ENCODE assay signal across 24 mouse cellular contexts in genomic region chr11:51759251-51759650, GRCm38 (mm10). TPM values are rescaled to one million over a fixed set of nuclear protein-coding genes. Genes with fewer than 3 reads are reported as not detected.
DNase-seq lines count a peak whose midpoint lies in the region; ATAC-seq and TF ChIP-seq lines count a peak whose summit lies in the region.
"Had no signal": no experiment of that assay in that cellular context is flagged by ENCODE, and none has a peak within 500 bp of the region (broad histone marks: within the 10 kb centered on the region; RNA-seq: fewer than 3 reads in every experiment).

No protein-coding gene starts in this region.

- WGBS in liver, postnatal 0 days (ENCODE audit: insufficient replicate concordance) = 69% methylated on average over 2 of the region's 2 CpGs
- WGBS in liver, embryonic 11.5 days = 82% methylated on average over 2 of the region's 2 CpGs
- WGBS in lung, postnatal 0 days = 63% methylated on average over 2 of the region's 2 CpGs

- TF ChIP-seq CTCF in liver, postnatal 0 days (IDR thresholded peaks at IDR 0.05; ENCODE audit: low read depth) = no peak
- TF ChIP-seq CTCF in lung, postnatal 0 days (IDR thresholded peaks at IDR 0.05) = no peak

- H3K4me2 ChIP-seq in liver, postnatal 0 days (ENCODE audit: low read depth, low read length) = no peak overlapping the region
- H3K4me2 ChIP-seq in liver, embryonic 11.5 days = no peak overlapping the region
- no peak overlapping the region for H3K4me2 ChIP-seq in lung, postnatal 0 days (replicated peaks; ENCODE audit: low read depth, low read length)
- H3K4me2 ChIP-seq: embryonic facial prominence, embryonic 12.5 days; embryonic facial prominence, embryonic 15.5 days; heart, embryonic 11.5 days; hindbrain, embryonic 12.5 days; hindbrain, embryonic 15.5 days had no signal

- no peak for ATAC-seq in liver, postnatal 0 days
- no peak for ATAC-seq in liver, embryonic 11.5 days (replicated peaks; ENCODE audit: low FRiP score)
- no peak for ATAC-seq in lung, postnatal 0 days
- ATAC-seq: activated CD4-positive, CD25-positive, alpha-beta regulatory T cell, adult 4 months; CD4-positive, CD25-positive, alpha-beta regulatory T cell, adult 4 months; forebrain, embryonic 14.5 days; forebrain, postnatal 0 days had no signal

- H3K9ac ChIP-seq in liver, postnatal 0 days (replicated peaks) = no peak overlapping the region
- no peak overlapping the region for H3K9ac ChIP-seq in liver, embryonic 11.5 days (ENCODE audit: low read depth, low read length)
- H3K9ac ChIP-seq in lung, postnatal 0 days (replicated peaks; ENCODE audit: low read depth) = no peak overlapping the region
- H3K9ac ChIP-seq: embryonic facial prominence, embryonic 12.5 days; embryonic facial prominence, embryonic 15.5 days; forebrain, postnatal 0 days; hindbrain, embryonic 12.5 days; hindbrain, embryonic 15.5 days had no signal

- H3K4me3 ChIP-seq in liver, postnatal 0 days (ENCODE audit: low read depth, low read length) = no peak overlapping the region
- no peak overlapping the region for H3K4me3 ChIP-seq in liver, embryonic 11.5 days (ENCODE audit: low read depth, low read length)
- H3K4me3 ChIP-seq in lung, postnatal 0 days (ENCODE audit: low read depth, low read length) = no peak overlapping the region
- H3K4me3 ChIP-seq: embryonic facial prominence, embryonic 12.5 days; embryonic facial prominence, embryonic 15.5 days; gastrocnemius, adult 2 months; hindbrain, embryonic 12.5 days; hindbrain, embryonic 15.5 days had no signal

- H3K27me3 ChIP-seq in liver, postnatal 0 days (ENCODE audit: insufficient read depth, low read length) = no peaks in the 10 kb centered on the region
- H3K27me3 ChIP-seq in liver, embryonic 11.5 days (replicated peaks; ENCODE audit: control insufficient read depth, insufficient read depth, low read length) = no peaks in the 10 kb centered on the region
- no peaks in the 10 kb centered on the region for H3K27me3 ChIP-seq in lung, postnatal 0 days (replicated peaks; ENCODE audit: insufficient read depth, low read length)
- H3K27me3 ChIP-seq: embryonic facial prominence, embryonic 12.5 days had no signal

- H3K9me3 ChIP-seq in liver, postnatal 0 days (ENCODE audit: low read length) = no peaks in the 10 kb centered on the region
- H3K9me3 ChIP-seq in liver, embryonic 11.5 days (ENCODE audit: control insufficient read depth, low read length) = no peaks in the 10 kb centered on the region
- no peaks in the 10 kb centered on the region for H3K9me3 ChIP-seq in lung, postnatal 0 days (ENCODE audit: low read length)
- H3K9me3 ChIP-seq: embryonic facial prominence, embryonic 12.5 days; embryonic facial prominence, embryonic 15.5 days; hindbrain, embryonic 12.5 days; hindbrain, embryonic 15.5 days had no signal

- DNase-seq in liver, postnatal 0 days = no peak
- no peak for DNase-seq in liver, embryonic 11.5 days (ENCODE audit: low spot score)
- DNase-seq in lung, postnatal 0 days (ENCODE audit: low spot score) = peak; percentile 34
- no peak for DNase-seq in lung, postnatal 36 days
- DNase-seq in induced T-regulatory cell, adult 2 months (ENCODE audit: low read depth) = peak; percentile 14
- no peak for DNase-seq in layer of hippocampus, adult 9-11 months
- DNase-seq in natural killer cell, adult 2 months (ENCODE audit: low spot score in 2 of 2) = no peak
- DNase-seq: adrenal gland, adult 8-10 months; adrenal gland, postnatal 25 days; cerebellum, adult 18-20 months; cerebellum, adult 9-10 months; cerebellum, postnatal 14 days; forebrain, postnatal 0 days; gastrocnemius, adult 2 months; gastrocnemius, postnatal 14 days; heart, adult 11 months had no signal

- H3K4me1 ChIP-seq in liver, postnatal 0 days (ENCODE audit: insufficient read depth) = peaks cover 27% of the 10 kb centered on the region
- H3K4me1 ChIP-seq in liver, embryonic 11.5 days (replicated peaks; ENCODE audit: control insufficient read depth, insufficient read depth, low read length) = peaks cover 9% of the 10 kb centered on the region
- peaks cover 14% of the 10 kb centered on the region for H3K4me1 ChIP-seq in lung, postnatal 0 days (ENCODE audit: insufficient read depth, low read depth, low read length)

- peak overlapping the region; percentile 89 for H3K27ac ChIP-seq in liver, postnatal 0 days (ENCODE audit: low read depth)
- no peak overlapping the region for H3K27ac ChIP-seq in liver, embryonic 11.5 days (ENCODE audit: low read depth, low read length)
- H3K27ac ChIP-seq in lung, postnatal 0 days (ENCODE audit: low read length) = peak overlapping the region; percentile 47
- H3K27ac ChIP-seq: embryonic facial prominence, embryonic 12.5 days; embryonic facial prominence, embryonic 15.5 days; gastrocnemius, adult 2 months; hindbrain, embryonic 12.5 days; hindbrain, embryonic 15.5 days had no signal

- peak; percentile 26; the same call in 1 of the 2 replicates for TF ChIP-seq EP300 in liver, postnatal 0 days (IDR thresholded peaks at IDR 0.05; ENCODE audit: low read depth)
- TF ChIP-seq EP300 in lung, postnatal 0 days (IDR thresholded peaks at IDR 0.05) = no peak

- no peaks in the 10 kb centered on the region for H3K36me3 ChIP-seq in liver, postnatal 0 days (replicated peaks; ENCODE audit: insufficient read depth, low read length)
- no peaks in the 10 kb centered on the region for H3K36me3 ChIP-seq in liver, embryonic 11.5 days (ENCODE audit: control insufficient read depth, insufficient read depth, low read length)
- H3K36me3 ChIP-seq in lung, postnatal 0 days (ENCODE audit: insufficient read depth, low read length) = no peaks in the 10 kb centered on the region
- H3K36me3 ChIP-seq: embryonic facial prominence, embryonic 12.5 days; embryonic facial prominence, embryonic 15.5 days; hindbrain, embryonic 12.5 days; hindbrain, embryonic 15.5 days had no signal

RNA-seq across cellular contexts. Expression of gene Sec24a, which starts 4.2 kb away (rescaled TPM):
- 14.1 and 15.0 TPM in 2 replicates for polyA plus RNA-seq in liver, postnatal 0 days (2015; fragmentation: Nextera tagmentation; extraction: Ambion mirVana)
- polyA plus RNA-seq in liver, embryonic 11.5 days (2014; fragmentation: Nextera tagmentation; extraction: Ambion mirVana) = 16.8 and 18.1 TPM in 2 replicates
- 10.3 and 10.5 TPM in 2 replicates for polyA plus RNA-seq in lung, postnatal 0 days (2015; fragmentation: Nextera tagmentation; extraction: Ambion mirVana)

RNA-seq across cellular contexts. Expression of gene Sar1b, which starts 4.2 kb away (rescaled TPM):
- 204 TPM in 2 replicates for polyA plus RNA-seq in liver, postnatal 0 days (2015; fragmentation: Nextera tagmentation; extraction: Ambion mirVana)
- 110 and 122 TPM in 2 replicates for polyA plus RNA-seq in liver, embryonic 11.5 days (2014; fragmentation: Nextera tagmentation; extraction: Ambion mirVana)
- polyA plus RNA-seq in lung, postnatal 0 days (2015; fragmentation: Nextera tagmentation; extraction: Ambion mirVana) = 121 and 125 TPM in 2 replicates

Comparison
In these comparisons a context has a peak if more than half of its experiments do, and no peak if none do; other contexts are left out.
1. DNase-seq: peak in lung, postnatal 0 days (single experiment) and induced T-regulatory cell, adult 2 months (single experiment); none in liver, postnatal 0 days (single experiment), liver, embryonic 11.5 days (single experiment), lung, postnatal 36 days (single experiment), layer of hippocampus, adult 9-11 months (single experiment) and natural killer cell, adult 2 months (0 of 2).